Mouse (Mus musculus) monocyte, adult 2 months (primary cell): ENCODE results near the gene Gnas.

Experiments used
- DNase-seq, 2 experiments: peaks; one replicate each; pipeline ENCODE4 v3.0.0; 2022; ENCODE audit warnings: low spot score in 2 of 2, low read depth in 1 of 2

Gnas gene

GRCm38 (mm10) chr2:174284011-174284410 is at the start of gene Gnas:
Gene Gnas, plus strand, starts transcription at chr2:174284320.
- DNase-seq = no peak

GRCm38 (mm10) chr2:174242431-174242830 is 41.7 kb upstream of the Gnas start:
- DNase-seq = no peak

- DNase-seq = no peak
Observed at GRCm38 (mm10) chr2:174251963-174252362, 32.2 kb upstream of the Gnas start.

GRCm38 (mm10) chr2:174257312-174257711 is 26.8 kb upstream of the Gnas start:
- no peak for DNase-seq

GRCm38 (mm10) chr2:174260004-174260403 is 24.1 kb upstream of the Gnas start:
- no peak for DNase-seq

- no peak for DNase-seq
Observed at GRCm38 (mm10) chr2:174260908-174261800, 23.0 kb upstream of the Gnas start.

- no peak for DNase-seq
Observed at GRCm38 (mm10) chr2:174261801-174262200, 22.3 kb upstream of the Gnas start.

GRCm38 (mm10) chr2:174263110-174263815 is 20.9 kb upstream of the Gnas start:
- no peak for DNase-seq

- DNase-seq = no peak
Observed at GRCm38 (mm10) chr2:174264248-174264647, 19.9 kb upstream of the Gnas start.

GRCm38 (mm10) chr2:174270416-174270815 is 13.7 kb upstream of the Gnas start:
- DNase-seq = no peak

- DNase-seq = no peak
Observed at GRCm38 (mm10) chr2:174271459-174271858, 12.7 kb upstream of the Gnas start.

- DNase-seq = no peak
Observed at GRCm38 (mm10) chr2:174273131-174273530, 11.0 kb upstream of the Gnas start.

GRCm38 (mm10) chr2:174273961-174274360 is 10.2 kb upstream of the Gnas start:
- no peak for DNase-seq

GRCm38 (mm10) chr2:174279771-174280170 is 4.3 kb upstream of the Gnas start:
- no peak for DNase-seq

GRCm38 (mm10) chr2:174283341-174283740 is 779 bp upstream of the Gnas start:
- no peak for DNase-seq

GRCm38 (mm10) chr2:174284807-174285457 is 812 bp downstream of the Gnas start:
- DNase-seq = no peak

GRCm38 (mm10) chr2:174285921-174286470 is 1.9 kb downstream of the Gnas start:
- no peak for DNase-seq

GRCm38 (mm10) chr2:174287921-174288320 is 3.8 kb downstream of the Gnas start:
- no peak for DNase-seq

- no peak for DNase-seq
Observed at GRCm38 (mm10) chr2:174288673-174289430, 4.7 kb downstream of the Gnas start.

- DNase-seq = no peak
Observed at GRCm38 (mm10) chr2:174291029-174291661, 7.0 kb downstream of the Gnas start.
